Mouse (Mus musculus) heart, embryonic 16.5 days (tissue): ENCODE data around the gene Iqcd. TPM values are rescaled to one million over a fixed set of nuclear protein-coding genes. Genes with fewer than 3 reads are reported as not detected.
A peak's percentile ranks its signal among the peaks of the same experiment; 100 is the strongest.

Experiments
- ATAC-seq: fragments of 200-750 bp; cut with Nextera tagmentation; replicated peaks from 2 replicates; pipeline ENCODE4 v1.8.0; 2017; ENCODE audit warnings: moderate number of reproducible peaks; ENCODE audit not compliant: insufficient read depth, low FRiP score; ENCODE audit errors: extremely low read depth
- H3K27ac ChIP-seq: fragments of 300-500 bp; sonication (generic); 2 replicates; pipeline ENCODE4 v1.5.1; 2014; ENCODE audit warnings: mild to moderate bottlenecking, low read length, control low read depth, moderate library complexity
- H3K27me3 ChIP-seq: fragments of 300-500 bp; sonication (generic); 2 replicates; pipeline ENCODE4 v1.6.1; 2014; ENCODE audit warnings: low read length, mixed read lengths; ENCODE audit not compliant: control insufficient read depth, insufficient read depth
- H3K36me3 ChIP-seq: fragments of 300-500 bp; sonication (generic); 2 replicates; pipeline ENCODE4 v1.6.1; 2014; ENCODE audit not compliant: control insufficient read depth, insufficient read depth
- H3K4me1 ChIP-seq: fragments of 300-500 bp; sonication (generic); 2 replicates; pipeline ENCODE4 v1.6.1; 2014; ENCODE audit warnings: low read length, mixed read lengths; ENCODE audit not compliant: control insufficient read depth, insufficient read depth
- H3K4me2 ChIP-seq: fragments of 300-500 bp; sonication (generic); 2 replicates; pipeline ENCODE4 v1.6.1; 2014; ENCODE audit warnings: low read depth, mild to moderate bottlenecking, control low read depth, low read length
- H3K4me3 ChIP-seq: fragments of 300-500 bp; sonication (generic); 2 replicates; pipeline ENCODE4 v1.5.1; 2014; ENCODE audit warnings: mild to moderate bottlenecking, control low read depth, low read length
- H3K9ac ChIP-seq: fragments of 300-500 bp; sonication (generic); 2 replicates; pipeline ENCODE4 v1.6.1; 2014; ENCODE audit warnings: low read length, control low read depth
- H3K9me3 ChIP-seq: fragments of 300-500 bp; sonication (generic); replicated peaks from 2 replicates; pipeline ENCODE4 v1.6.1; 2016; ENCODE audit warnings: low read length; ENCODE audit not compliant: control insufficient read depth
- WGBS: fragments of 180-500 bp; shearing (Covaris S2); extraction: QIAGEN DNeasy Blood & Tissue Kit; methylation state at CpG from one replicate; pipeline ENCODE4 v1.1.7; 2014; 5-methylcytosine and 5-hydroxymethylcytosine counted together
- polyA plus RNA-seq: library from polyadenylated mRNA; unstranded; fragments of >200 nt; fragmentation: Nextera tagmentation; extraction: Ambion mirVana; gene quantifications from 2 replicates; pipeline ENCODE4 v1.2.1, GENCODE M21; 2015

Gene Iqcd
- polyA plus RNA-seq, 1 experiment from 2014 or later = 0.42 TPM

DNA sequence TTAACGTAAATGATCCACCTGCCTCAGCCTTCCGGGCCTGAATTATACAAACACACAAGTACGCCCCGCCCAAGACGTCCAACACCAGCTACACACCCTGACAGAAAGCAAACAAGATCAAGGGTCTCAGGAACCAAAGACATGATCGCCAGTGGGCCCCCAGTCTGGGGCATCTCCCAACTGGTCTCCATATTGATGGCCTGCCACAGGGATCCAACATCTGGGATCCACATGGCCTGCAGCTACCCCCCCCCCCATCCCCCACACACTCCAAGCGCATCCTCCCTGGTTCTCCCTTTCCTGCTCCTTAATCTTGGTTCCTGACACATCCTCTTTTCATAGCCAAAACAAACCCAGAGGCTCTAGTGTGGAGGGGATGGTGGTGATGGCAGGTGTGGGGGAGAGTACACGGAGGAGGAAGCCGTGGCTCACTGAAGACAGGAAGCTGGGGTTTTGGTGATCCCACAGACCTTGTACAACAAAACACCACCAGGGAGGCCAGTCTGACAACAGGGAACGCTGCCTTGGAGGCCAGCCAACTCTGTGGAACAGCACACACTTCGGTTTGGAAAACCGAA lies 10.2 kb upstream of the Iqcd start:
- Histone ChIP-seq H3K4me1 (peaks cover 22% of the 10 kb centered on the region), H3K9me3 (no peaks in the 10 kb centered on the region), H3K27me3 (no peaks in the 10 kb centered on the region), H3K4me2 (peak overlapping the region; percentile 42), H3K27ac (peak overlapping the region; percentile 78), H3K4me3 (no peak overlapping the region), H3K36me3 (peaks cover 12% of the 10 kb centered on the region; the same call in 1 of the 2 replicates), H3K9ac (0 out of 2 replicates have a peak overlapping the region, but pooled peaks have one; percentile 9)
- peak; percentile 61 for ATAC-seq
- 44% methylated on average over 12 of the region's 12 CpGs for WGBS

DNA sequence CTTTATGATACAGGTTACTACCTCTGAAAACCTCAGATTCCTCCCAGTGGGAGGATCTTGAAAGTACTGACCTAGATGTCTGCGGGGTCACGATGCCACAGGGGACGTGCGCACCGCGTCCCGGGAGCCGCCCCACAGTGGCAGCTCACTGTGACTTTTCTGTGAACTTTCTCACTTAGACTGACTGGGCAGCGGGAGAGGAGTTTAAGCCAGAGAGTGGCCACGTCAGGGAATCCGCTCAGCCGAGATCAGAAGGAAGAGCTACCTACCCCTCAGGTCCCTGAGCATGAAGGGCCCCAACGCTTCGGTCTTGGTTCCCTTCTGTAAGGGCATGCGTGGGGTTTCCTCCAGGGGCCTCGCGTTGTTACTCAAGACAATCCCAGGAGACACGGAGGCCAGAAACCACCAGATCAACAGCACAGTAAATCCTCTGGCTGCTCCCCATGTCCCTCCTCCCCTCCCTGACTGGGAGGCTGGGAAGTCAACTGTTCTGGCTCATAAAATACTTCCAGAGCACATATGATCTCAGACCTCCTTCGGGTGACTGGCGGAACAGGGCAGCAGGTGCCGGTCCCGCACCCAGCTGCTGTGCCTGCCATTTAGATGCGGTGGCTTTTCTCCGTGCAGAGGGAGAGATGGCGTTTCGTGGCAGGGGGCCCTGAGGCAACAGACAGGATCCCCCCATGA lies 9.5 kb upstream of the Iqcd start:
- no peak for ATAC-seq
- no peak overlapping the region for H3K4me3 ChIP-seq
- H3K4me1 ChIP-seq = peaks cover 22% of the 10 kb centered on the region
- H3K27ac ChIP-seq = peak overlapping the region; percentile 78
- H3K4me2 ChIP-seq = peak overlapping the region; percentile 42
- H3K27me3 ChIP-seq = no peaks in the 10 kb centered on the region
- H3K9me3 ChIP-seq = no peaks in the 10 kb centered on the region
- WGBS = 50% methylated on average over 26 of the region's 26 CpGs
- H3K36me3 ChIP-seq = peaks cover 19% of the 10 kb centered on the region
- H3K9ac ChIP-seq = 0 out of 2 replicates have a peak overlapping the region, but pooled peaks have one; percentile 9

DNA sequence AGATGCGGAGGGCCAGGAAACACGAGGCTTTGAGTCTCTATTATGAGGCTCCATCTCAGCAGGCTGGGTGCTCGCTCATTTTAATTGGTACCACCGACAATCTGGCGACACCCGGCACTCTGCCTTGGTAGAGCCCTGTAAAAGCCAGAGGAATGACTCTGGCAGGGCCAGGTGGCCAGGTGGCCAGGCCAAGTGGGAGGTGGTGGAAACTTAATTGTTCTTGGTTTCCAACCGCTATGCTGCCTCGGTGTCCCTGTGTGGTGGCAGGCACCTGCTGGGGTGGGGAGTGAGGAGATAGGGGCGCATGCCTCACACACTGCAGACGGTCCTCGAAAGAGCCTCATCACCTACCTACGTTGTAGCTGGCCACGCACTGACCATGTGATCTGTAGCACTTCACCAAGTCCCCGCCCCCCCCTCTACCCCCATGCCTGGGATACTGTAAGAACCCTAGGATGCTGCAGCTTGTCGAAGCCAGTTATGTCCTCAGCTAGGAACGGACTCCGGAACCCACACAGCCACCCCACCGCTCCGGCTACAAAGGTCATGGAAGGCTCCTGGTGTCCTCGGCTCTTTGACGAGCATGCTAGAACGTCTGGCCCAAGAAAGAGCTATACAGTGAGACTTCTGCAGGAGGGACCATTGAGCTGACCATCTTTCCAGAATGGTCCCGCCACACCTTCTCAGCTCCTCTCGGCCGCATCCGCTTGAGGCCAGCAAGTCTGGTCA lies 8.8 kb upstream of the Iqcd start:
- no peak overlapping the region for H3K4me3 ChIP-seq
- H3K36me3 ChIP-seq = peaks cover 26% of the 10 kb centered on the region
- no peak overlapping the region for H3K9ac ChIP-seq
- H3K27me3 ChIP-seq = no peaks in the 10 kb centered on the region
- H3K27ac ChIP-seq = no peak overlapping the region; the same call in 1 of the 2 replicates
- H3K9me3 ChIP-seq = no peaks in the 10 kb centered on the region
- WGBS = 86% methylated on average over 26 of the region's 26 CpGs
- no peak overlapping the region for H3K4me2 ChIP-seq
- no peak for ATAC-seq
- peaks cover 22% of the 10 kb centered on the region for H3K4me1 ChIP-seq

DNA sequence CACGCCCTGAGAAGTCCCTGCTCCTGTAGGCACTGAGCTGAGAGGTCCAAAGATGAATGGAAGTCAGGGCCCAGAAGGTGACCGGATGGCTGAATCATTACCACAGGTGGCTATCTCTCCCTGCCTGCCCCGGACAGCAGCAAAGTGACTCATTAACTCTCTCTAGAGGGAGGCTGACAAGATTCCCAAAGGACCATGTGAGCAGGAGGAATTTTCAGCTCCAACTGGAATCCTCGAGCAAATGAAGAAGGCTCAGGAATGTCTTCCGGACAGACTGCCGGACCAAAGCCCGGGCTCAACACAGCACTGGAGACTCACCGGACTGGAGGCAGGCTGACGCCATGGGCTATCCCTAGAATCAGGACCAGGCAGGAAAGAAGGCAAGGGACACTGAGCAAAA lies 6.8 kb upstream of the Iqcd start:
- no peak for ATAC-seq
- no peak overlapping the region for H3K27ac ChIP-seq
- peaks cover 32% of the 10 kb centered on the region for H3K4me1 ChIP-seq

DNA sequence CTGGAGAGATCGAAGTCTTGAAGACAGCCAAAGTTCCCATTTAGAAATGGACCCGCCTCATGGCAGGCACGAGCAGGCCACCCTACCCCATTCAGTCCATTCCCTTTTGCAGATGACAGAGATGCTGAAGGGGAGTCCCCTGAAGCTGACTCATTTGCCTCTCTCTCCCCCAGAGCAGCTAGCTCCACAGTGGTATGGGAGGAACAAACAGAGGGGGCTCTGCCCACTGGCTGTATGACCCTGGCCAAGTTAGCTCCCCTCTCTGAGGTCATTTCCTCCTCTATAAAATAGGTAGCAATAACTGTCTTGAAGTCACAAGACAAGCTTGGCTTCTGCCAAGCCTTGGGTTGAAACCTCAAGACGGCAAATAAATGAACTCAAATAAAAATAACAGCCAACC lies 5.3 kb upstream of the Iqcd start:
- peaks cover 32% of the 10 kb centered on the region for H3K4me1 ChIP-seq
- no peaks in the 10 kb centered on the region for H3K27me3 ChIP-seq
- no peak overlapping the region for H3K27ac ChIP-seq
- H3K4me2 ChIP-seq = no peak overlapping the region
- no peak overlapping the region for H3K9ac ChIP-seq
- WGBS = 86% methylated on average over 4 of the region's 4 CpGs
- no peaks in the 10 kb centered on the region for H3K9me3 ChIP-seq
- no peak overlapping the region for H3K4me3 ChIP-seq
- no peak for ATAC-seq
- H3K36me3 ChIP-seq = peaks cover 27% of the 10 kb centered on the region

More for the DNA sequence above, 6.8 kb upstream of the Iqcd start:
- peaks cover 27% of the 10 kb centered on the region for H3K36me3 ChIP-seq
- no peaks in the 10 kb centered on the region for H3K27me3 ChIP-seq
- no peak overlapping the region for H3K9ac ChIP-seq
- no peak overlapping the region for H3K4me2 ChIP-seq
- H3K4me3 ChIP-seq = no peak overlapping the region
- H3K9me3 ChIP-seq = no peaks in the 10 kb centered on the region
- WGBS = 59% methylated on average over 9 of the region's 9 CpGs

DNA sequence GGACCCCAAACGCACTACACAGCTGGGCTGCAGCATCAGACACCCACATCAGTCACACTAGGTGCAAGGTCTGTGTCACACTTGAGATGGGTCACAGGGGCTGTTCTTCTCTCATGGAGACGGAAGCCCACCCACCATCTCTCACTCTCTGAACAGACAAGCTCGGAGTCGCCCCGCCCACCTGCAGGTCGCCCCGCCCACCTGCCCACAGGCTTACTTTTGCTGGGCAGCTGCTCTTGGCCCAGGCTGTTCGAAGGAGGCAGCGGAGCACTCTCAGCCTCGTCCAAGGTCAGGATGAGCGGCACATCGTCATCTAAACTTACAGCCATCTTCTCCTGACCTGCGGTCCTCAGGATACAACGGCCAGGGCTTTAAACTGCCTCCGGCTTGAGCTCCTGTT lies 3.8 kb upstream of the Iqcd start:
- Histone ChIP-seq H3K4me3 (no peak overlapping the region), H3K9me3 (no peaks in the 10 kb centered on the region), H3K4me1 (peaks cover 22% of the 10 kb centered on the region), H3K9ac (no peak overlapping the region), H3K27me3 (no peaks in the 10 kb centered on the region), H3K27ac (no peak overlapping the region), H3K36me3 (peaks cover 27% of the 10 kb centered on the region), H3K4me2 (no peak overlapping the region)
- ATAC-seq = no peak
- 62% methylated on average over 15 of the region's 15 CpGs for WGBS

DNA sequence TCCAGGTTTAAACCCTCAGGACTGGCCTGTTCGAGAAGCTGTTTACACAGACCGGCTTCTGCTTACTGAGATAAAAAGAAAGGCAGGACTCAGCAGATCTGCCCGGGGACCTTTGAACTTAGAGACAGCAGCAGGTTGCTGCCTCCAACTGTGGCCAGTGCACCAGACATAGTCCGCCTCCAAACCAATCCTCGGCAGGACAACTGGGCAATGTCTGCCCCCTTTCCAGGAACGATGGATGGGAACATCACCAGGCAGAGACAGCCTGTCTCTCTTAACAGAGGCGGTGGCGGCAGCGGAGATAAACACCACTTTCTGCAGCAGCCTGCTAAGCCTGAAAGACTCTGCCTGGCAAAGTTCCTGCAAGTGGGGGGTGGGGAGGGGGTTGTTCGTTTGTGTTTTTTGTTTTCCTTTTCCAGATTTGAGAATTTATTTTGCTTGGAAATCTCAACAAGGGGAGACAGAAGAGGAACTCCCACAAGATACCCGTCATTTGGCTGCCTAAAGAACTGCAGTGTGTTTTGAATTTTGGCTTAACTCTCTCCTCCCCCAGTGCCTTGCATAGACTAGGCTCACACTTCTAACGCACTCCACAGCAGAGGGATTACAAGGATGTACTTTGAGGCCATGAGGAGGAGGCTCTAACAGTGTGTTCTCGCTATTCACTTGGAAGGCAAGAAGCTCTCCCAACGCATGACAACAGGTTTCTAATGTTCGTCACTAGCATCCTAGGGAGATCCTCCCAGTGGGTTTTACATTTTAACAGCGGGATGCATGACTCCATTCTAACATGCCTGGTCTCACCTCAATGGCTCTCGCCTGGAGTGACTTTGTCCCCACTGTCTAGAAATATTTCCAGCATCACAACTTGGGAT lies 1.8 kb upstream of the Iqcd start:
- Histone ChIP-seq H3K27ac (peak overlapping the region; percentile 74), H3K4me2 (peak overlapping the region; percentile 81), H3K9ac (peak overlapping the region; percentile 11), H3K4me3 (peak overlapping the region; percentile 79), H3K4me1 (peaks cover 22% of the 10 kb centered on the region), H3K27me3 (no peaks in the 10 kb centered on the region), H3K9me3 (0 out of 2 replicates have a peak, but pooled peaks cover 2% of the 10 kb centered on the region), H3K36me3 (peaks cover 23% of the 10 kb centered on the region)
- no peak for ATAC-seq
- 7% methylated on average over 17 of the region's 17 CpGs for WGBS

DNA sequence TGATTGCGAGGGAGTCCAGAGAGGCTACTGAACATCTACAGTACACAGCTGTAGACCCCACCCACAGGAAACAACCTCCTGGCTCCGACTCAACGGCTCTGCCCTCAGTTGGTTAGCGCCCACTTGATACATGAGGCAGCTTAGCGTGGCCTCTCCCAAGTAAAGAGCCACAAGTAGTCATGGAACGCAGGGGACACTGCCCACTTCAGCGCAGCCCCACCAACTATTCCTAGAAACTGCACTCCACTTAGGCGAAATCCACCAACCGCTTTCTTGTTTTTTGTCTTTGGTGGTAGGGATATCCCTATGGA lies 1.2 kb upstream of the Iqcd start:
- 16% methylated on average over 9 of the region's 9 CpGs for WGBS
- ATAC-seq = no peak
- Histone ChIP-seq H3K4me1 (peaks cover 22% of the 10 kb centered on the region), H3K4me3 (peak overlapping the region; percentile 79), H3K27ac (peak overlapping the region; percentile 74), H3K9me3 (peaks cover 5% of the 10 kb centered on the region; the same call in 1 of the 2 replicates), H3K9ac (peak overlapping the region; percentile 88), H3K4me2 (peak overlapping the region; percentile 81), H3K27me3 (no peaks in the 10 kb centered on the region), H3K36me3 (peaks cover 23% of the 10 kb centered on the region)
